Mouse (Mus musculus) embryonic facial prominence, embryonic 11.5 days (tissue): ENCODE results near the gene Lbp. TPM values are rescaled to one million over a fixed set of nuclear protein-coding genes. Genes with fewer than 3 reads are reported as not detected.

Experiments
- ATAC-seq: fragments of 200-750 bp; cut with Nextera tagmentation; replicated peaks from 2 replicates; pipeline ENCODE4 v1.8.0; 2017; ENCODE audit warnings: low read depth; ENCODE audit not compliant: insufficient number of reproducible peaks, low FRiP score, low TSS enrichment
- DNase-seq: peaks from one replicate; pipeline ENCODE4 v3.0.0-alpha.2; 2015; ENCODE audit warnings: low spot score
- H3K27ac ChIP-seq: fragments of 300-500 bp; sonication (generic); replicated peaks from 2 replicates; pipeline ENCODE4 v1.5.1; 2014; ENCODE audit warnings: mild to moderate bottlenecking, low read depth, low read length, control low read depth
- H3K27me3 ChIP-seq: fragments of 300-500 bp; sonication (generic); 2 replicates; pipeline ENCODE4 v1.6.1; 2014; ENCODE audit warnings: mild to moderate bottlenecking, low read length, moderate library complexity, mixed read lengths; ENCODE audit not compliant: control insufficient read depth, insufficient read depth
- H3K36me3 ChIP-seq: fragments of 300-500 bp; sonication (generic); replicated peaks from 2 replicates; pipeline ENCODE4 v1.6.1; 2014; ENCODE audit warnings: low read depth, mild to moderate bottlenecking, low read length, moderate library complexity, mixed read lengths; ENCODE audit not compliant: control insufficient read depth, insufficient read depth
- H3K4me1 ChIP-seq: fragments of 300-500 bp; sonication (generic); 2 replicates; pipeline ENCODE4 v1.6.1; 2014; ENCODE audit warnings: low read length, mixed read lengths; ENCODE audit not compliant: control insufficient read depth, insufficient read depth
- H3K4me2 ChIP-seq: fragments of 300-500 bp; sonication (generic); 2 replicates; pipeline ENCODE4 v1.6.1; 2014; ENCODE audit warnings: low read depth, mild to moderate bottlenecking, control low read depth, low read length, moderate library complexity
- H3K4me3 ChIP-seq: fragments of 300-500 bp; sonication (generic); 2 replicates; pipeline ENCODE4 v1.5.1; 2014; ENCODE audit warnings: low read depth, low read length, control low read depth
- H3K9ac ChIP-seq: fragments of 300-500 bp; sonication (generic); replicated peaks from 2 replicates; pipeline ENCODE4 v1.6.1; 2014; ENCODE audit warnings: mild to moderate bottlenecking, control low read depth, low read length
- H3K9me3 ChIP-seq: fragments of 300-500 bp; sonication (generic); replicated peaks from 2 replicates; pipeline ENCODE4 v1.6.1; 2016; ENCODE audit warnings: mild to moderate bottlenecking, low read length, inconsistent platforms, mixed read lengths; ENCODE audit not compliant: control insufficient read depth
- WGBS: fragments of 180-500 bp; shearing (Covaris S2); extraction: QIAGEN DNeasy Blood & Tissue Kit; methylation state at CpG from one replicate; pipeline ENCODE4 v1.1.7; 2014; 5-methylcytosine and 5-hydroxymethylcytosine counted together
- polyA plus RNA-seq: library from polyadenylated mRNA; unstranded; fragments of >200 nt; fragmentation: Nextera tagmentation; extraction: Ambion mirVana; gene quantifications from 2 replicates; pipeline ENCODE4 v1.2.1, GENCODE M21; 2014

Gene Lbp
- polyA plus RNA-seq, 1 experiment from 2014 or later = 3.8 TPM

DNA sequence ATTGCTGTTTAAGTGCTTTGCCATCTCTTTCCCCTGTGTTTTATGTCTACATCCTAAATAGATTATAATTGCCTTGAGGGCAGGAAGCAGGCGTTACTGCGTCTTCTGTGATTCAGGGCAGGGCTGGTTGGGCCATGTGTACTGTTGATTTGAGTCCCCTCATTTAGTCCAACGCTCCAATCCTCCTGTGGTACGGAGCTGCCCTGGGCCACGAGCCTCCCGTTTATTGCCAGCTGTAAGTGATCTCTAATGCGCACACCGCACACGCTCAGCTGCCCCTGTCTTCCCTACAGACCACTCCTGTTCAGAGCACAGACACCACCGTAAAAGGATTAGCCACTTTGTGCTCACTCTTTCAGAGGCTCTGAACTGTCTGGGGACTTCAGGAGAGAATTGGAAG is 31.4 kb downstream of the Lbp start:
- H3K9ac ChIP-seq = no peak overlapping the region
- WGBS = 66% methylated on average over 10 of the region's 10 CpGs
- H3K4me2 ChIP-seq = no peak overlapping the region
- no peaks in the 10 kb centered on the region for H3K9me3 ChIP-seq
- ATAC-seq = no peak
- no peaks in the 10 kb centered on the region for H3K36me3 ChIP-seq
- H3K27me3 ChIP-seq = no peaks in the 10 kb centered on the region
- no peak overlapping the region for H3K27ac ChIP-seq
- no peak for DNase-seq
- no peaks in the 10 kb centered on the region for H3K4me1 ChIP-seq
- H3K4me3 ChIP-seq = no peak overlapping the region

DNA sequence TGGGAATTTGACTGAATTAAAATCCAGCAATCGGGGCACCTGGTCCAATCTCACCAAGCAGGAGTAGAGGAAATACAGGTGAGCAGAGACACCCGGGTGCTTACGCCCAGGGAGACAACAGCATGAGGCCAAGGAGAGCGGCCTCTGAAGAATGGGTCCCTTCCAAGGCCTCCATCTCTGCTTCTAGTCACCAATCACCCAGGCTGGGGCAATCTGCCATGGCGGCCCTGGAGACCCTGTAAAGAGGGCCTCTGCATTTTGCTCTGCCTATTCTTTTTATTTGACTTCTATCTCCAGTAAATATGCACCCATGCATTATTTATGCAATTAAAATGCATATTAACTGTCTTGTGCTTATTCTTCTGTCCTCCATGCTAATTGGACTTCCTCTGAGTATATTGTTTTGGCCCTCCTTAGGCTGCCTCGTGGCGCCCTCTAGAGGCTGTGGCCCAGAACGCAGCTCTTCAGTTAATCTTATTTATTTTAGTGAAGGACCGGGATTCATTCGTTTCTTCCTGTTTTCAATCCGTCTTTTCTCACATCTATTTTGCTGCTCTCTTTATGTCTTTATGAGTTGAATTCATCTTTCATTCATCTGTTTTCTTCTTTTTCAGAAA is 33.8 kb downstream of the Lbp start:
- DNase-seq (peak; percentile 75), ATAC-seq (no peak)
- Histone ChIP-seq H3K27ac (no peak overlapping the region), H3K4me3 (no peak overlapping the region), H3K9ac (no peak overlapping the region), H3K36me3 (no peaks in the 10 kb centered on the region), H3K27me3 (no peaks in the 10 kb centered on the region), H3K9me3 (no peaks in the 10 kb centered on the region), H3K4me1 (no peaks in the 10 kb centered on the region), H3K4me2 (no peak overlapping the region)
- WGBS = 40% methylated on average over 11 of the region's 11 CpGs

DNA sequence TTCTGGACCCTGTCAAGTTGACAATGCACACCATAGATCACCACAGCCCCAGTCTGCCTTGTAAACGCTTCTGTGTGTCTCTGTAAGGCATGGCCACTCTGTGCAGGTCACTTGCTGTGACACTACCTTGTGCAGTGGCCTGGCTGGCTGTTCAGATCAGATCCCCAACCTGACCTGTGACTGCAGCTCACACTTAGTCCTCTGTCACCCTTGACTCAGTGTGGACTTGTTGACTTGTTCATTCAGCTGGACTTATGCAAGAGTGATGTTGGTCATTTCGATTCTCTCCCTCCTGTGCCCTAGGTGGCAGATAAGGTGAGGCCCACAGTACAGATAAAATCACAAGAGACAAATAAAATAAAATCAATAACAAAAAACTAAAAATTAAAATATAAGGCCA is 35.0 kb downstream of the Lbp start:
- no peak overlapping the region for H3K4me3 ChIP-seq
- H3K4me2 ChIP-seq = no peak overlapping the region
- H3K36me3 ChIP-seq = no peaks in the 10 kb centered on the region
- no peaks in the 10 kb centered on the region for H3K27me3 ChIP-seq
- no peaks in the 10 kb centered on the region for H3K9me3 ChIP-seq
- ATAC-seq (no peak), DNase-seq (no peak)
- H3K4me1 ChIP-seq = no peaks in the 10 kb centered on the region
- WGBS = 74% methylated on average over 2 of the region's 2 CpGs
- no peak overlapping the region for H3K27ac ChIP-seq
- H3K9ac ChIP-seq = no peak overlapping the region

DNA sequence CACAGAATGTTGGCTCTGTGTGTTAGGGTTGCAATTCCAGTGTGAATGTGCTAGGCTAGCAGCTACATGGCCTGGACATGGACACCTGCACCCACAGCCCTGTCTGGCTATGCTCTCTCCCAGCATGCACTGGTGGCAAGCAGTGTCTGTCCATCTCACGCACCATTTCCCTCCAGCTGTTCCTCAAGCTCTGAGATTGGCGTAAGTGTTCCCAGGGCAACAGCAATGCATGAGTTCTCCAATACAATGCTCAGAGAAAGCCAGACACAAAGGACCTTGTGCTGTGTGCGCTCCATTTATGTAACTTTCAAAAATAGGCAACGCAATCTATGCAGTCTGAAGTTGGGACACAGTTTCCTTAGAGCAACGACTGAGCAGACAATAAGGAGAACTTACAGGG is 37.2 kb downstream of the Lbp start:
- no peaks in the 10 kb centered on the region for H3K9me3 ChIP-seq
- H3K36me3 ChIP-seq = no peaks in the 10 kb centered on the region
- peak; percentile 64; the same call in 1 of the 2 replicates for ATAC-seq
- no peaks in the 10 kb centered on the region for H3K4me1 ChIP-seq
- no peak overlapping the region for H3K4me2 ChIP-seq
- no peaks in the 10 kb centered on the region for H3K27me3 ChIP-seq
- DNase-seq = no peak
- 67% methylated on average over 5 of the region's 5 CpGs for WGBS
- no peak overlapping the region for H3K9ac ChIP-seq
- H3K27ac ChIP-seq = no peak overlapping the region
- no peak overlapping the region for H3K4me3 ChIP-seq

DNA sequence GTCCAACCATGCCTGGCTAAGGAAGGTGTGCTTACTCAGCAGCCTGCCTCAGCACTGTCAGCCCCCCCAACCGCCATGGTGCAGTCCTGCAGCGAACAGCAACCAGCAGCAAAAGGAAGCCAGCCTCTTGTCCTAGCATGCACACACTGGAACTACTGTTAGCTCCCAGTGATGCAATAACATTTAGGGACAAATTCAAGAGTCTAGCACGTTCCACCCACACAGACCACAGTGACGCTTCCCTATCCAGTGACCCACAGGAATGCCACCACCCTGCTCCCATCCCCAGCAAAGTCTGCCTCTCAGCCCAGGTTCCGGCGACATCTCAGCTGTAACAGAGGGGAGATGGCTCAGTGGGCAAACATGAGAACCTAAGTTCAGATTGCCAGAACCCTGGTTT is 40.2 kb downstream of the Lbp start:
- no peak overlapping the region for H3K4me2 ChIP-seq
- no peaks in the 10 kb centered on the region for H3K27me3 ChIP-seq
- H3K36me3 ChIP-seq = no peaks in the 10 kb centered on the region
- no peak overlapping the region for H3K4me3 ChIP-seq
- DNase-seq (no peak), ATAC-seq (no peak)
- H3K27ac ChIP-seq = no peak overlapping the region
- H3K9me3 ChIP-seq = no peaks in the 10 kb centered on the region
- H3K4me1 ChIP-seq = no peaks in the 10 kb centered on the region
- 71% methylated on average over 6 of the region's 6 CpGs for WGBS
- no peak overlapping the region for H3K9ac ChIP-seq

DNA sequence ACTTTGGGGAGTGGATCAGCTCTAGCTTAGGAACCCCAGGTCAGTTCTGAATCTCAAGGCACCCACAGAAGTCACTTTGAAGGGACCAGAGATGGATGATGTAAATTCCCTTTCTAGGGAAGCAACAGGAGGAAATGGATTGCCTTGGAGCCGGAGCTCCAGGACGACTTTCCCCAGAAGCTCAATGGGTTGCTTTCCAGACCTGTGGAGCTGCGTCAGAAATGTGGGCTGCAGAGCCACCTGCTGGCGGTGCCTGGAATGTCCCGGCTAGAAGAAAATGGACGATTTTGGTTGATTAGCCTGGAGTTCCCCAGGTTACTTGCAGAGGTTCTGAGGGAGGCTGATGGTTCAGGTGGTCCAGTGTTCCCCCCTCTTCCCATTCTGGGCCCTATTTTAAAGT is 41.6 kb downstream of the Lbp start:
- no peak overlapping the region for H3K4me2 ChIP-seq
- no peaks in the 10 kb centered on the region for H3K9me3 ChIP-seq
- WGBS = 4% methylated on average over 6 of the region's 6 CpGs
- H3K27me3 ChIP-seq = no peaks in the 10 kb centered on the region
- H3K27ac ChIP-seq = no peak overlapping the region
- H3K4me3 ChIP-seq = no peak overlapping the region
- DNase-seq (peak; percentile 78), ATAC-seq (no peak)
- H3K36me3 ChIP-seq = no peaks in the 10 kb centered on the region; the same call in 1 of the 2 replicates
- no peaks in the 10 kb centered on the region for H3K4me1 ChIP-seq
- no peak overlapping the region for H3K9ac ChIP-seq

DNA sequence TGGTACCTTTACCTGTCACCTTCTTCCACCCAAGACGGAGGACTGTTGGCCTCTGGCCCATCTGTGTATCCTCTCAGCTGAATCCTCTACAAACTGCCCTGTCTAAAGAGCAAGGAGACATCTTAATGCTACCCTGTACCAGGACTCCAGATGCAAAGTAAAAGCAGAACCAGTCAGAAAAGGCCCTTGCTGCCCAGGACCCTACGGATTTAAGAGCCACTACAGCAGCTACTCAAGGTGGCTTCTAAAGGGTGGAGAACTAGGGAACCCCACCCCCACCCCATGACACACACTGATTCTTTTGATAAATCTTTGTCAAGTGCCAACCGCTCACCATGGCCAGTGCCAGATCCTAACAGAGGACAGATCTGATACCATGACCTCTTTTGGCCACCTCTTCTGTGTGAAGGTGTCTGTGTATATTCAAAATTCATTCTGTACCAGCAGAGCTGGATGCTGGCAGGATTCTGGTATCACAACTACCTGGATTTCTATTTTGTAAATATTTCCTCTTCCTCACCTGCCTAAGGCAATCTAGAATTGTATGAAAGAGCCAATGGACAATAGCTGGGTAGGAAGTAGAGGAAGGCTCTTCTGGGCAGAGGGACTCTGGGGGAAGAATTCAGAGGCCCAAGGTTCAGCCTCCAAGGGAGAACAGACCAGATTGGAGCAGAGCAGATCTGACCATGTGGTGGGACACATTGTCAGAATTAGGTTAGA is 46.7 kb downstream of the Lbp start:
- no peak overlapping the region for H3K4me3 ChIP-seq
- H3K9ac ChIP-seq = no peak overlapping the region
- WGBS = 80% methylated on average over 3 of the region's 3 CpGs
- no peaks in the 10 kb centered on the region for H3K27me3 ChIP-seq
- ATAC-seq (no peak), DNase-seq (no peak)
- H3K9me3 ChIP-seq = no peaks in the 10 kb centered on the region
- H3K27ac ChIP-seq = no peak overlapping the region
- no peak overlapping the region for H3K4me2 ChIP-seq
- H3K4me1 ChIP-seq = no peaks in the 10 kb centered on the region
- H3K36me3 ChIP-seq = peaks cover 19% of the 10 kb centered on the region

DNA sequence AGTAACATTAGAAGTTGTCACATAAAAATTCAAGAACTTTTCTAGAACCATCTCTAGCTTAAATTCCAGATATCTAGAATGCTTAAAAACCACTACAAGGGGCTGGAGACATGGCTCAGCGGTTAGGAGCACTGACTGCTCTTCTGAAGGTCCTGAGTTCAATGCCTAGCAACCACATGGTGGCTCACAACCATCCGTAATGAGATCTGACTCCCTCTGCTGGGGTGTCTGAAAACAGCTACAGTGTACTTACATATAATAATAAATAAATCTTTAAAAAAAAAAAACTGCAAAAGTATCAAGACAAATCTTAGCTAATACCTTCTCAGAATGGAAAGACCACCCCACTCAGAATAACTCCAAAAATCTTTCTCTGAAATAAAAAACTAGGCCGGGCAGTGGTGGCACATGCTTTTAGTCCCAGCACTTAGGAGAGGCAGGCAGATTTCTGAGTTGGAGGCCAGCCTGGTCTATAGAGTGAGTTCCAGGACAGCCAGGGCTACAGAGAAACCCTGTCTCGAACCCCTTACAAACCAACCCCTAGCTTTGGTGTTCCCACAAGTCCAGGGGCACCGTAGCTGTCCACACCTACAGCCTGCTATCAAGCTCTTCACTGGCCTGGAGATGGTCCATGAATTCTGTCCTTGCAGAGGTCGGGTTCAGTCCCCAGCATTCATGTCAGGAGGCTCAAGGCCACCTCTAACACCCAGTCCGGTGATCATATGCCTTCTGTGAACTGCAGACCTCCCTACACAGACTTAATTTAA is 48.2 kb downstream of the Lbp start:
- H3K27me3 ChIP-seq = no peaks in the 10 kb centered on the region
- H3K9me3 ChIP-seq = no peaks in the 10 kb centered on the region
- H3K4me3 ChIP-seq = no peak overlapping the region
- H3K27ac ChIP-seq = no peak overlapping the region
- H3K4me1 ChIP-seq = no peaks in the 10 kb centered on the region
- ATAC-seq (no peak), DNase-seq (no peak)
- H3K4me2 ChIP-seq = no peak overlapping the region
- H3K36me3 ChIP-seq = peaks cover 25% of the 10 kb centered on the region
- WGBS = 79% methylated on average over 7 of the region's 7 CpGs
- H3K9ac ChIP-seq = no peak overlapping the region
